12 mouse cellular contexts compared by ENCODE assay signal in the genomic region with DNA sequence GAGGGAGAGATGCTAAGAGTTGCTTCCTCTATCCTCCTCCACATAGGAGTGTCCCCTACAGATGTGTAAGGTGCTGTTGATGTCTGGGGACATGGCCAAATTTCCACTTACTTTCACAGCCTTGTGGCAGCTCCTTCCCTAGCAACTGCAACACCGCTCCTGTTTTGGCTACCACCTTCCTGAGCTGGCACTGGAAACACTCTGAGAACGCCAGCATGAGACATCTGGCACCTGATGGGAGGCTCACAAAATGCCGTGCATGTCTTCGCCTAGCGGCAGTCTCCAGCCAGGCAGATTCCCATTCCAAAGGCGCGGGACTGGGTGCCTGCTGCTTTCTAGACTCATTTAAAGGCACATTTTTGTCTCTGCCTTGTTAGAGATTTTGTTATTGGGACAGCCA. TPM values are rescaled to one million over a fixed set of nuclear protein-coding genes. Genes with fewer than 3 reads are reported as not detected.
A peak's percentile ranks its signal among the peaks of the same experiment; 100 is the strongest.
DNase-seq lines count a peak whose midpoint lies in the region; ATAC-seq lines count a peak whose summit lies in the region.
"Had no signal": no experiment of that assay in that cellular context is flagged by ENCODE, and none has a peak within 500 bp of the region (broad histone marks: within the 10 kb centered on the region; RNA-seq: fewer than 3 reads in every experiment).

No protein-coding gene starts in this region.

- ATAC-seq in hindbrain, embryonic 14.5 days (ENCODE audit: low FRiP score) = no peak

- H3K4me2 ChIP-seq in hindbrain, embryonic 14.5 days (replicated peaks) = no peak overlapping the region
- H3K4me2 ChIP-seq: heart, embryonic 13.5 days; limb, embryonic 12.5 days had no signal

- no peaks in the 10 kb centered on the region for H3K4me1 ChIP-seq in hindbrain, embryonic 14.5 days (replicated peaks; ENCODE audit: control insufficient read depth, insufficient read depth, low read length)
- H3K4me1 ChIP-seq: limb, embryonic 12.5 days had no signal

- no peaks in the 10 kb centered on the region for H3K27me3 ChIP-seq in hindbrain, embryonic 14.5 days (ENCODE audit: control insufficient read depth, insufficient read depth, low read length)
- H3K27me3 ChIP-seq: heart, embryonic 13.5 days had no signal

- H3K9ac ChIP-seq in hindbrain, embryonic 14.5 days = no peak overlapping the region
- H3K9ac ChIP-seq: heart, embryonic 13.5 days; limb, embryonic 12.5 days had no signal

- no peaks in the 10 kb centered on the region for H3K36me3 ChIP-seq in hindbrain, embryonic 14.5 days (replicated peaks; ENCODE audit: control insufficient read depth, insufficient read depth)
- H3K36me3 ChIP-seq: limb, embryonic 12.5 days had no signal

- H3K9me3 ChIP-seq in hindbrain, embryonic 14.5 days (ENCODE audit: control insufficient read depth, low read length) = no peaks in the 10 kb centered on the region
- H3K9me3 ChIP-seq: heart, embryonic 13.5 days; limb, embryonic 12.5 days had no signal

- DNase-seq in lung, postnatal 10 days = peak; percentile 37
- DNase-seq in lung, postnatal 4 days = no peak
- peak; percentile 51 to 71 for DNase-seq in frontal cortex, postnatal 14 days (ENCODE audit: low spot score in 2 of 2)
- peak; percentile 77 for DNase-seq in layer of hippocampus, adult 8-10 months (ENCODE audit: low spot score in 2 of 2)
- peak; percentile 83 to 87 for DNase-seq in right cerebral cortex, postnatal 36 days (ENCODE audit: low spot score in 2 of 2)
- DNase-seq in embryo, embryonic 9.5 days (ENCODE audit: extremely low spot score) = no peak
- no peak for DNase-seq in ovary, postnatal 36 days (ENCODE audit: low spot score)
- DNase-seq in hindbrain, embryonic 14.5 days (ENCODE audit: low spot score) = no peak

- WGBS in hindbrain, embryonic 14.5 days = 50% methylated on average over 7 of the region's 7 CpGs

- no peak overlapping the region for H3K4me3 ChIP-seq in hindbrain, embryonic 14.5 days (replicated peaks; ENCODE audit: low read length)
- H3K4me3 ChIP-seq: heart, embryonic 13.5 days; limb, embryonic 12.5 days had no signal

- no peak overlapping the region for H3K27ac ChIP-seq in hindbrain, embryonic 14.5 days
- H3K27ac ChIP-seq: heart, embryonic 13.5 days; limb, embryonic 12.5 days had no signal

RNA-seq across cellular contexts. Expression of a gene that starts 22.7 kb away (rescaled TPM):
- 100 to 1,000 TPM; 152 to 193 (median 182) TPM for total RNA-seq in layer of hippocampus, adult 8-10 months (2022)
- polyA plus RNA-seq in hindbrain, embryonic 14.5 days (2014; fragmentation: Nextera tagmentation; extraction: Ambion mirVana) = 40.1 and 42.3 TPM in 2 replicates

RNA-seq across cellular contexts. Expression of a gene that starts 35.3 kb away (rescaled TPM):
- 10 to 100 TPM; 28.4 to 37.8 (median 32.3) TPM for total RNA-seq in layer of hippocampus, adult 8-10 months (2022)
- 25.5 and 26.4 TPM in 2 replicates for polyA plus RNA-seq in hindbrain, embryonic 14.5 days (2014; fragmentation: Nextera tagmentation; extraction: Ambion mirVana)

RNA-seq across cellular contexts. Expression of a gene that starts 40.6 kb away (rescaled TPM):
- total RNA-seq in layer of hippocampus, adult 8-10 months (2022) = 1 to 10 TPM in 1 of 4 experiments, under 1 TPM in 2, not detected in 1; 0.41 to 1.1 (median 0.43) TPM
- polyA plus RNA-seq in hindbrain, embryonic 14.5 days (2014; fragmentation: Nextera tagmentation; extraction: Ambion mirVana) = 1.6 and 3.3 TPM in 2 replicates
- total RNA-seq: monocyte, adult 5-6 weeks had no signal
- polyA plus RNA-seq: heart, embryonic 13.5 days; limb, embryonic 12.5 days; spleen, adult 2 months had no signal

Comparison
In these comparisons a context has a peak if more than half of its experiments do, and no peak if none do; other contexts are left out.
1. DNase-seq: peak in lung, postnatal 10 days (single experiment), frontal cortex, postnatal 14 days (2 of 2), layer of hippocampus, adult 8-10 months (2 of 2) and right cerebral cortex, postnatal 36 days (2 of 2); none in lung, postnatal 4 days (0 of 2), embryo, embryonic 9.5 days (single experiment), ovary, postnatal 36 days (single experiment) and hindbrain, embryonic 14.5 days (single experiment).